Mouse (Mus musculus) liver, embryonic 14.5 days (tissue): Measurements from ENCODE around the gene Dmkn. TPM values are rescaled to one million over a fixed set of nuclear protein-coding genes. Genes with fewer than 3 reads are reported as not detected.
A peak's percentile ranks its signal among the peaks of the same experiment; 100 is the strongest.
"Not testable (repeated sequence)": the region's sequence is repeated elsewhere in the genome, so short reads cannot be mapped to it uniquely, and the experiment has no call there.

Experiments
- ATAC-seq: fragments of 200-750 bp; cut with Nextera tagmentation; 2 replicates; pipeline ENCODE4 v1.8.0; 2017; ENCODE audit warnings: moderate number of reproducible peaks, mild to moderate bottlenecking, moderate library complexity; ENCODE audit not compliant: insufficient read depth
- DNase-seq, 3 experiments: peaks; one replicate each; pipeline ENCODE4 v3.0.0-alpha.2; 2012 to 2013; ENCODE audit warnings: low read depth in 3 of 3, low spot score in 3 of 3
- H3K27ac ChIP-seq: fragments of 300-500 bp; sonication (generic); 2 replicates; pipeline ENCODE4 v1.5.1; 2014; ENCODE audit warnings: moderate library complexity, mild to moderate bottlenecking, control low read depth, inconsistent platforms
- H3K27me3 ChIP-seq: fragments of 300-500 bp; sonication (generic); 2 replicates; pipeline ENCODE4 v1.6.1; 2014; ENCODE audit warnings: mild to moderate bottlenecking, low read length, moderate library complexity; ENCODE audit not compliant: control insufficient read depth, insufficient read depth
- H3K36me3 ChIP-seq: fragments of 300-500 bp; sonication (generic); replicated peaks from 2 replicates; pipeline ENCODE4 v1.6.1; 2014; ENCODE audit warnings: low read depth; ENCODE audit not compliant: control insufficient read depth, insufficient read depth
- H3K4me1 ChIP-seq, 2 experiments: fragments of 200-500 bp in 1 of 2; fragments of 300-500 bp in 1 of 2; sonication (generic) in 1 of 2; replicated peaks; 2 replicates each; pipeline ENCODE4 v1.6.1; 2012 to 2014; ENCODE audit warnings: antibody characterized with exemption in 1 of 2, inconsistent platforms in 1 of 2, low read length in 1 of 2; ENCODE audit not compliant: control insufficient read depth in 2 of 2, insufficient read depth in 2 of 2
- H3K4me2 ChIP-seq: fragments of 300-500 bp; sonication (generic); 2 replicates; pipeline ENCODE4 v1.6.1; 2014; ENCODE audit warnings: low read depth, mild to moderate bottlenecking, control low read depth, moderate library complexity
- H3K4me3 ChIP-seq, 2 experiments: fragments of 200-500 bp in 1 of 2; fragments of 300-500 bp in 1 of 2; sonication (generic) in 1 of 2; 2 replicates each; pipeline ENCODE4 v1.5.1; 2012 to 2014; ENCODE audit warnings: low read depth in 2 of 2, low read length in 2 of 2, mild to moderate bottlenecking in 2 of 2, control low read depth in 1 of 2, inconsistent platforms in 1 of 2, moderate library complexity in 1 of 2; ENCODE audit not compliant: insufficient read depth in 1 of 2
- H3K9ac ChIP-seq: fragments of 300-500 bp; sonication (generic); replicated peaks from 2 replicates; pipeline ENCODE4 v1.6.1; 2014; ENCODE audit warnings: mild to moderate bottlenecking, control low read depth, moderate library complexity
- H3K9me3 ChIP-seq: fragments of 300-500 bp; sonication (generic); 2 replicates; pipeline ENCODE4 v1.6.1; 2016; ENCODE audit warnings: low read length, mixed read lengths; ENCODE audit not compliant: control insufficient read depth
- CTCF ChIP-seq: IDR thresholded peaks from 2 replicates; pipeline ENCODE4 v1.5.1; 2016; ENCODE audit warnings: antibody characterized with exemption, low read depth, control low read depth
- EP300 ChIP-seq: IDR thresholded peaks from 2 replicates; pipeline ENCODE4 v1.6.1; 2016; ENCODE audit warnings: antibody characterized with exemption, low read depth
- WGBS: fragments of 180-500 bp; shearing (Covaris S2); extraction: QIAGEN DNeasy Blood & Tissue Kit; methylation state at CpG from one replicate; pipeline ENCODE4 v1.1.7; 2014; ENCODE audit not compliant: insufficient replicate concordance; 5-methylcytosine and 5-hydroxymethylcytosine counted together
- polyA plus RNA-seq, 2 experiments: library from polyadenylated mRNA; depleted of rRNA in 1 of 2; stranded (reverse) in 1 of 2; unstranded in 1 of 2; fragments of >200 nt; fragmentation: Nextera tagmentation in 1 of 2; extraction: Ambion mirVana in 1 of 2; gene quantifications; 2 replicates each; pipeline versions ENCODE4 v1.2.1 to v1.2.3; 2012 to 2014

Gene Dmkn
- polyA plus RNA-seq, 2 experiments: 0.20 to 0.26 TPM

GRCm38 (mm10) chr7:30723274-30723953 is 40.1 kb upstream of the Dmkn start:
- no peak overlapping the region for H3K27ac ChIP-seq
- H3K4me2 ChIP-seq: no peak overlapping the region
- peaks cover 0 to 7% of the 10 kb centered on the region in 2 experiments; a peak in 1 of 4 replicates for H3K4me1 ChIP-seq
- ATAC-seq (no peak), DNase-seq (no peak)
- 58% methylated on average over 6 of the region's 6 CpGs for WGBS
- H3K4me3 ChIP-seq: no peak overlapping the region
- H3K9ac ChIP-seq: no peak overlapping the region
- H3K27me3 ChIP-seq: no peaks in the 10 kb centered on the region
- TF ChIP-seq CTCF (no peak), EP300 (no peak)
- 0 out of 2 replicates have a peak, but pooled peaks cover 2% of the 10 kb centered on the region for H3K36me3 ChIP-seq
- H3K9me3 ChIP-seq: no peaks in the 10 kb centered on the region

- DNase-seq (no peak), ATAC-seq (no peak)
- H3K4me2 ChIP-seq: peak overlapping the region; percentile 84
- 0 out of 2 replicates have a peak, but pooled peaks cover 2% of the 10 kb centered on the region for H3K36me3 ChIP-seq
- peak overlapping the region; percentile 86 for H3K9ac ChIP-seq
- TF ChIP-seq CTCF (no peak), EP300 (no peak)
- no peaks in the 10 kb centered on the region for H3K9me3 ChIP-seq
- 64% methylated on average over 6 of the region's 6 CpGs for WGBS
- no peaks in the 10 kb centered on the region for H3K27me3 ChIP-seq
- no peak overlapping the region for H3K27ac ChIP-seq
- peaks cover 7 to 11% of the 10 kb centered on the region in 2 experiments; a peak in 3 of 4 replicates for H3K4me1 ChIP-seq
- H3K4me3 ChIP-seq: peak overlapping the region; percentile 75 to 85
Measured at GRCm38 (mm10) chr7:30728214-30728613, 35.3 kb upstream of the Dmkn start.

- DNase-seq: no peak
- Histone ChIP-seq H3K27ac (no peak overlapping the region), H3K9me3 (no peaks in the 10 kb centered on the region), H3K4me1 (peaks cover 7 to 11% of the 10 kb centered on the region in 2 experiments; a peak in 3 of 4 replicates), H3K27me3 (no peaks in the 10 kb centered on the region), H3K9ac (peak overlapping the region; percentile 86), H3K4me2 (peak overlapping the region; percentile 84), H3K4me3 (peak overlapping the region; percentile 75 to 85), H3K36me3 (0 out of 2 replicates have a peak, but pooled peaks cover 2% of the 10 kb centered on the region)
- ATAC-seq: peak; percentile 24
- 6% methylated on average over 26 of the region's 26 CpGs for WGBS
- TF ChIP-seq EP300: no peak
- TF ChIP-seq CTCF: no peak
Measured at GRCm38 (mm10) chr7:30728739-30729395, 34.7 kb upstream of the Dmkn start.

- DNase-seq (peak; percentile 85 to 87 (median 85)), ATAC-seq (peak; percentile 95)
- Histone ChIP-seq H3K27ac (peak within 1 kb of the TSS; percentile 89), H3K9me3 (no peaks in the 10 kb centered on the region), H3K4me2 (peak within 1 kb of the TSS; percentile 84), H3K4me1 (peaks cover 7 to 11% of the 10 kb centered on the region in 2 experiments; a peak in 3 of 4 replicates), H3K9ac (peak within 1 kb of the TSS; percentile 86), H3K27me3 (no peaks in the 10 kb centered on the region), H3K36me3 (0 out of 2 replicates have a peak, but pooled peaks cover 2% of the 10 kb centered on the region), H3K4me3 (peak within 1 kb of the TSS; percentile 75 to 85)
- TF ChIP-seq EP300 (no peak; the same call in 1 of the 2 replicates), CTCF (peak; percentile 66)
- WGBS: 1% methylated on average over 60 of the region's 60 CpGs
Measured at GRCm38 (mm10) chr7:30729396-30730063, 34.0 kb upstream of the Dmkn start, which contains the start of gene Tmem147. TSS of gene Tmem147 (minus strand) at chr7:30729540.

GRCm38 (mm10) chr7:30730064-30730722 is 33.4 kb upstream of the Dmkn start:
- not testable (repeated sequence) for H3K36me3 ChIP-seq, ATAC-seq

More at GRCm38 (mm10) chr7:30730064-30730722, 33.4 kb upstream of the Dmkn start:
- not testable (repeated sequence) for DNase-seq, H3K27me3 ChIP-seq, H3K9me3 ChIP-seq
- Histone ChIP-seq H3K4me1 (peaks cover 7 to 11% of the 10 kb centered on the region in 2 experiments; a peak in 3 of 4 replicates), H3K27ac (peak overlapping the region; percentile 89), H3K4me3 (peak overlapping the region; percentile 75 to 85), H3K9ac (peak overlapping the region; percentile 86), H3K4me2 (peak overlapping the region; percentile 84)
- 42% methylated on average over 8 of the region's 22 CpGs for WGBS
